Mouse (Mus musculus) forebrain, embryonic 12.5 days (tissue): ENCODE measurements around the gene Ttll7. TPM values are rescaled to one million over a fixed set of nuclear protein-coding genes. Genes with fewer than 3 reads are reported as not detected.

ENCODE experiments used
- ATAC-seq: fragments of 200-750 bp; cut with Nextera tagmentation; 2 replicates; pipeline ENCODE4 v1.8.0; 2017; ENCODE audit warnings: moderate TSS enrichment; ENCODE audit not compliant: low FRiP score
- H3K27ac ChIP-seq: fragments of 300-500 bp; sonication (generic); 2 replicates; pipeline ENCODE4 v1.5.1; 2016; ENCODE audit warnings: mild to moderate bottlenecking
- H3K27me3 ChIP-seq: fragments of 300-500 bp; sonication (generic); 2 replicates; pipeline ENCODE4 v1.6.1; 2016; ENCODE audit warnings: mild to moderate bottlenecking
- H3K36me3 ChIP-seq: fragments of 300-500 bp; sonication (generic); replicated peaks from 2 replicates; pipeline ENCODE4 v1.6.1; 2016; ENCODE audit warnings: mild to moderate bottlenecking
- H3K4me1 ChIP-seq: fragments of 300-500 bp; sonication (generic); 2 replicates; pipeline ENCODE4 v1.6.1; 2016
- H3K4me2 ChIP-seq: fragments of 300-500 bp; sonication (generic); 2 replicates; pipeline ENCODE4 v1.6.1; 2016; ENCODE audit warnings: mild to moderate bottlenecking, moderate library complexity
- H3K4me3 ChIP-seq: fragments of 300-500 bp; sonication (generic); replicated peaks from 2 replicates; pipeline ENCODE4 v1.5.1; 2016; ENCODE audit warnings: mild to moderate bottlenecking
- H3K9ac ChIP-seq: fragments of 300-500 bp; sonication (generic); 2 replicates; pipeline ENCODE4 v1.6.1; 2016; ENCODE audit warnings: mild to moderate bottlenecking
- H3K9me3 ChIP-seq: fragments of 300-500 bp; sonication (generic); 2 replicates; pipeline ENCODE4 v1.6.1; 2016
- WGBS: fragments of 180-500 bp; shearing (Covaris S2); methylation state at CpG from one replicate; pipeline ENCODE4 v1.1.7; 2016; 5-methylcytosine and 5-hydroxymethylcytosine counted together
- polyA plus RNA-seq: library from polyadenylated mRNA; unstranded; fragments of >200 nt; fragmentation: Nextera tagmentation; extraction: Ambion mirVana; gene quantifications from 2 replicates; pipeline ENCODE4 v1.2.1, GENCODE M21; 2016

The Ttll7 gene
- polyA plus RNA-seq, 1 experiment from 2014 or later = 5.3 TPM

DNA sequence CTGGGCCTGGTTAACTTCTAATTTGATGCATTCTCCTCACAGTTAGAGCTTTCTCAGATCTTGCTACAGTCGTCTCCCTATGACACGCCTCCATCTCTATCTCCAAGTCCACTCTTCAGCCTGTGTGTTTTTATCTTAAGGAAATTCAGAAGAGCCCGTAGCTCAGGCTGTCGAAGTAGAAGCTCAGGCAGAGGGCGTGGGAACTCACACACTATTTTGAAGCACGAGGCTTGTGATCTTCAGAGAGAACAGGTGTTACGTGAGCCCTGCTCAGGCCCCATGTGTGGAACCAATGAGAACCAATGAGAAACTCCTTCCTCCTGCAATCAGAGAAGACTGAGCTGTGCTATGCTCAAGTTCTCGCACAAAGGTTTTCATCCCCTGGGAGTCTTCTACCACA lies 65.7 kb downstream of the Ttll7 start:
- Histone ChIP-seq H3K27ac (no peak overlapping the region), H3K4me1 (no peaks in the 10 kb centered on the region), H3K4me3 (no peak overlapping the region), H3K27me3 (no peaks in the 10 kb centered on the region), H3K36me3 (no peaks in the 10 kb centered on the region), H3K4me2 (no peak overlapping the region), H3K9me3 (no peaks in the 10 kb centered on the region), H3K9ac (no peak overlapping the region)
- no peak for ATAC-seq
- 74% methylated on average over 8 of the region's 8 CpGs for WGBS

DNA sequence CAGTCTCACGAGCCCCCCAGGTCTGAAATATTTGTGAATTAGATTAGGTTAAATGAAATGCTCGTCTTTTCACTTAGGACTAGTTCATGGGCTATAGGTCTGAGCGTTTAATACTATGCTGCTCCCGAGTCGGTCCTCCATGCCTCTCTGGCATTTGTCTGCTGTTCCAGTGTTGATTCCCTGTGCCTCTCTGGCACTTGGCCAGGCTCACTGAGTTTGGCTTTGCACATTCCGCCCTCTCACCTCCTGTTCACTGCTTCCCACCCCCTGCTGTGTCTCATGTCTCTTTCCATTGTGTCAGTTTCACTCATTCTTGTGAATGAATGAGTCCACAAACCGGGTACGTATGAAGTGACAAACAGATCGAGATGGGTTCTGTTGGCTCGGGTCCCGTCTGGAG lies 66.2 kb downstream of the Ttll7 start:
- H3K4me3 ChIP-seq = no peak overlapping the region
- H3K4me1 ChIP-seq = no peaks in the 10 kb centered on the region
- no peak overlapping the region for H3K27ac ChIP-seq
- 75% methylated on average over 11 of the region's 11 CpGs for WGBS
- no peak overlapping the region for H3K4me2 ChIP-seq
- H3K9me3 ChIP-seq = no peaks in the 10 kb centered on the region
- no peak overlapping the region for H3K9ac ChIP-seq
- H3K27me3 ChIP-seq = no peaks in the 10 kb centered on the region
- H3K36me3 ChIP-seq = no peaks in the 10 kb centered on the region
- no peak for ATAC-seq

DNA sequence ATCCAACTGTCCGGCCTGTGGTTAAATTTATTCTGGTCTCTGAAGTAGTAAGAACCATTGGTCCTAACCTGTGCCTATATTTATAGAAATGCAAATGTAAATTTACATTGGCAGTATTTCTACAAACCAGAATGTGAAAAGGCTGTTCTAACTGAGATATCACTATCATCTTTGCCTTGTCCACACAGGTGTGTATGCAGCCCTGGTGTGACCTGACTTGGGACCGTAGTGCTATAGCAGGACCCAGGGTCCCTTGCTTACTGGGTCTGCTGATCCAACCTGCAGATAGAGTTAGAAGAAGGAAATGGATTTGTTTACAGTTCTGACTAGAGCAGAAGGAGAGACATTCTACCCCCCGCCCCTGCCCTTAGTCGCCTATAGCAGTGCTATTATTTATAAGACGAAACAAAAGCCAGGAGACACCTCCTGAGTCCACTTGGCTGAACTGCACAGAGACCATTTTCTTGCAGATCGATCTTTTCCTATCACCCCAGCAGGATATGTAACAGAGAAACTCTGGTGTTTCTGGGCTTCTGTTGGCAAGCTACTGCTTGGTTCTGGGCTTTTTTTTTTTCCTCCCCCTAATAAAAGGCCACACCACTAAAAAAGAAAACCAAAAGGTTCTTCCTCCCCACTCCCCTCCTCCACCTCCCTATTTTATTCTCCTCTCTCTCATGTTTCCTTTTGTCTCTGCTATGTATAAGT lies 75.3 kb downstream of the Ttll7 start:
- Histone ChIP-seq H3K4me2 (no peak overlapping the region), H3K4me1 (no peaks in the 10 kb centered on the region), H3K36me3 (peaks cover 9% of the 10 kb centered on the region; the same call in 1 of the 2 replicates), H3K9me3 (no peaks in the 10 kb centered on the region), H3K4me3 (no peak overlapping the region), H3K27ac (no peak overlapping the region), H3K27me3 (no peaks in the 10 kb centered on the region), H3K9ac (no peak overlapping the region)
- ATAC-seq = no peak
- 94% methylated on average over 6 of the region's 6 CpGs for WGBS

DNA sequence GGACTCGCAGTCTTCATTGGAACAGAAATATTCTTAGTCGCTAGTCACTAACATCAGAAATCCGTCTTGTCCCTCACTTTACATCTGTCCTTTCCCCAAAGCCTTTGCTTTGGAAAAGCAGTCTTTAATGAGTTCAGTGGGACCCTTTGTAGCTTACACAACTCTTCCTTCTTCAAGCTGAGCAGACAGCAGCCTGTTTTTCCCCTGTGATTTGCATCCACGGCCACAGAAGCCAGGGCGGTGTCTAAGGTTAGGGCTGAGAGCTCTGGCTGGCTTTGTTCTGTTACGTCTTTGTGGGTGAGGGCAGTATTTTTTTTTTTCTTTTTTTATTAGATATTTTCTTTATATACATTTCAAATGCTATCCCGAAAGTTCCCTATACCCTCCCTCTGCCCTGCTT lies 76.0 kb downstream of the Ttll7 start:
- WGBS = 91% methylated on average over 7 of the region's 7 CpGs
- H3K9me3 ChIP-seq = no peaks in the 10 kb centered on the region
- no peak overlapping the region for H3K9ac ChIP-seq
- H3K4me1 ChIP-seq = no peaks in the 10 kb centered on the region
- no peak overlapping the region for H3K4me3 ChIP-seq
- H3K27ac ChIP-seq = no peak overlapping the region
- no peak for ATAC-seq
- H3K27me3 ChIP-seq = no peaks in the 10 kb centered on the region
- H3K4me2 ChIP-seq = no peak overlapping the region
- H3K36me3 ChIP-seq = peaks cover 9% of the 10 kb centered on the region; the same call in 1 of the 2 replicates

DNA sequence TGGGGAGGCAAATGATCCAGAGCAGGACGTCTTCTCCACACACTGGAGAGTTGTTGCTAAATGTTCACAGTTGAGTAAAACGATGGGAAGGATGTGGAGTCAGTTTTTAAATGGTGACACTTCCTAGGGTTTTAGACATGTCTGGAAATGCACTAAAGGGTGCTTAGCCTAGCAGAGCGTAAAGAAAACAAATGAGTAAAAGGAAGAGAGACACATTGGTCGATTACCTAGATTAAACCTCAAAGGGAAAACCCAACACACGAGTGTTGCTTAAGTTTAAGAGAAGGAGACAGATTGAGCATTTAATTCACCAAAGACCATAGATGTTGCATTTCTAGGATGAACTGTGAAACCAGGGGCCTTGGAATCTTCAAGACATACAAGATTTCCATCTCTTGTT lies 76.8 kb downstream of the Ttll7 start:
- Histone ChIP-seq H3K27ac (no peak overlapping the region), H3K9me3 (no peaks in the 10 kb centered on the region), H3K27me3 (no peaks in the 10 kb centered on the region), H3K9ac (no peak overlapping the region), H3K4me2 (no peak overlapping the region), H3K4me1 (no peaks in the 10 kb centered on the region), H3K4me3 (no peak overlapping the region), H3K36me3 (peaks cover 9% of the 10 kb centered on the region; the same call in 1 of the 2 replicates)
- 77% methylated on average over 5 of the region's 5 CpGs for WGBS
- no peak for ATAC-seq

DNA sequence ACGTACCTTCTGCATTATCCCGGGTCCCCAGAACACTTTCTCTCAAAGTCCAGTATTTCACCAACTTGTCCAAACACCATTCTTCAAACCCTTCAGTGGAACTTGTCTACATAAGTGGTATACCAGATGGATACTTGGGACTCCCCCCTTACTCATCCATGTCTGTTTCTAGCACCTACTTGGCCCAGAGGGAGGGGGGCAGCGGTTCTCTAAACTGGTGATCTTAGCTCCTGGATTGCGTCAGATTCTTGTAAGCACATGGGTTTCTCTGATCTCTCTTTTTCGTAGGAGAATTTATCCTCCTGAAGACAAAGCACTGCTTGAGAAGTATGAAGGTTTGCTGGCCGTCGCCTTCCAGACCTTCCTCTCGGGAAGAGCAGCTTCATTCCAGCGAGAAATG lies 79.0 kb downstream of the Ttll7 start:
- WGBS = 95% methylated on average over 9 of the region's 9 CpGs

DNA sequence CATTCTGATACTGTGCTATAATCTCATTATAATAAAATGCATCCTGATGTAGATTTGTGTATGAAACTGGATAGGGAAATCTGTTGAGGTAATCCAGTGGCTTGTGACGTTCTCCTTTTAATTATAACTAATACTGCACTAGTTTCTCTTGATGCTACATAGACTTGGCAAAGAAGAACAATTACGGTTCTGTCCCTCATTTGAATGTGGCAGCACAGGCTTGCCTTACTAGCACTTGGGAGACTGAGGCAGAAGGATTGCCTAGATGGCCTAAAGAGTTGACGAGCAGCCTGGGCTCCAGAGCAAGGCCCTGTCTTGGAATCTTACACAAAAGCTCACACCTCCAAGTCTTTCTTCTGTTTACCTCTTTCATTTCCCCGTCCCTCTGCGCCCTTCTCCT lies 80.3 kb downstream of the Ttll7 start:
- H3K4me1 ChIP-seq = no peaks in the 10 kb centered on the region
- H3K4me3 ChIP-seq = no peak overlapping the region
- no peak for ATAC-seq
- no peak overlapping the region for H3K27ac ChIP-seq
- H3K36me3 ChIP-seq = peaks cover 9% of the 10 kb centered on the region; the same call in 1 of the 2 replicates
- H3K4me2 ChIP-seq = no peak overlapping the region
- no peaks in the 10 kb centered on the region for H3K9me3 ChIP-seq
- no peaks in the 10 kb centered on the region for H3K27me3 ChIP-seq
- 86% methylated on average over 5 of the region's 5 CpGs for WGBS
- no peak overlapping the region for H3K9ac ChIP-seq

More for the DNA sequence above, 79.0 kb downstream of the Ttll7 start:
- no peak overlapping the region for H3K4me2 ChIP-seq
- H3K9ac ChIP-seq = no peak overlapping the region
- H3K9me3 ChIP-seq = no peaks in the 10 kb centered on the region
- H3K27ac ChIP-seq = no peak overlapping the region
- H3K4me3 ChIP-seq = no peak overlapping the region
- no peak for ATAC-seq
- H3K27me3 ChIP-seq = no peaks in the 10 kb centered on the region
- peaks cover 9% of the 10 kb centered on the region; the same call in 1 of the 2 replicates for H3K36me3 ChIP-seq
- H3K4me1 ChIP-seq = no peaks in the 10 kb centered on the region

DNA sequence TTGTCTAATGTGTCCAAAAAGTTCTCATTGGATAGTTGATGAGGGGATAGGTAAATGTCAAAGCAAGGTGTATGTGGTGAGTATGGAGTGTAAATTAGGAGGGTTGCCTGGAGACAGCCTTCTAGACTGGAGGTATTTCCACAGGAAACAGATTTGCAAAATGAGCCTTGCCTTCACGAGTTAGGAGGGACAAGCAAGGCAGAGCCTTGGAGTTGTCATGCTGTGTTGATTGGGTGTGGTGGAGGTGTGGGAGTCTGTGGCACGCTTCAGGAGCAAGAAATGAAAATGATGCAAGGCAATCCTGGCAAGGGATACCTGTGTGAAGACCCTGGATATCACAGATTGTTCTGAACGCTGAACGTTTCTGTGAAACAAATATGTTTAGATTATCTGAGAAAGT lies 84.7 kb downstream of the Ttll7 start:
- Histone ChIP-seq H3K36me3 (peaks cover 4% of the 10 kb centered on the region; the same call in 1 of the 2 replicates), H3K4me2 (no peak overlapping the region), H3K9me3 (no peaks in the 10 kb centered on the region), H3K9ac (no peak overlapping the region), H3K27ac (no peak overlapping the region), H3K4me3 (no peak overlapping the region), H3K27me3 (no peaks in the 10 kb centered on the region), H3K4me1 (no peaks in the 10 kb centered on the region)
- 81% methylated on average over 4 of the region's 4 CpGs for WGBS
- ATAC-seq = no peak

DNA sequence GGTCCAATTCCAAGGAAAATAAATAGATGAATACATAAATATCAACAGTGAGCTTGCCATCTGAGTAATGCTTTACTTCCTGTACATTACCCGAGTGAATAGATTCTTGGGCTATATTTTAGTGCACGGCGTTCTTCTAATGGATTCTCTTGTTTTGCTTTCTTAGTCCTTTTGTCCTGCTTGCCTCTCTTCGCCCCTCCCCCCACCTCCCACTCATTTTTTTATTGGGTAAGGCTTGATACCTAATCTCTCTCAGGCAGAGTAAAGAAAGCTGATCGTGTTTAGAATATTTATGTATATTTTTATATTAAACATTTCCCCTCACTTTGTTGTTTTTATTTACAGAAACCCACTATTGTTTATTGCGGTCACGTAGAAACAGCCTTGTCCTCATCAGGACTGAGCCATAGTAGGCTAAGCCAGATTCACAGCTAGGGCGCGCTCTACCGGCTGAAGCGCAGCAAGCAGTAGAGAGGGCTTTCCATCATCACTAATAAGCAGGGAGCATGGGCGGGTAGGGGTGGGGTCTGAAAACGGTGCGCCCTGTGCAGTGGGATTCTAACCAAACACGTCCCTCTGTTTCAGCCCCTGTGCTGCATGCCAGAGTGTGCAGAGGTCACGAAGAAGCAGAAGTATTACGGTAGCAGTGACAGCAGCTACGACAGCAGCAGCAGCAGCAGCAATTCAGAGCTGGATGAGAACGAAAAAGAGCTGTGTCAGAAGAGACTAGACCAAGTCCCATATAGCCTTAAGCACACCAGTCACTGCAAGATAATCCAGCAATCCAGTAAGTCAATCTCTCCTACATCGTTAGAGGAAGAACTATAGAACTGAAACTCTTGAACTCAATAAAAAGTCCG lies 87.5 kb downstream of the Ttll7 start:
- Histone ChIP-seq H3K9ac (no peak overlapping the region), H3K4me2 (peak overlapping the region; percentile 45), H3K4me1 (no peaks in the 10 kb centered on the region), H3K27ac (no peak overlapping the region), H3K4me3 (0 out of 2 replicates have a peak overlapping the region, but pooled peaks have one; percentile 16), H3K27me3 (no peaks in the 10 kb centered on the region), H3K36me3 (no peaks in the 10 kb centered on the region), H3K9me3 (no peaks in the 10 kb centered on the region)
- ATAC-seq = peak; percentile 95
- WGBS = 20% methylated on average over 21 of the region's 21 CpGs

DNA sequence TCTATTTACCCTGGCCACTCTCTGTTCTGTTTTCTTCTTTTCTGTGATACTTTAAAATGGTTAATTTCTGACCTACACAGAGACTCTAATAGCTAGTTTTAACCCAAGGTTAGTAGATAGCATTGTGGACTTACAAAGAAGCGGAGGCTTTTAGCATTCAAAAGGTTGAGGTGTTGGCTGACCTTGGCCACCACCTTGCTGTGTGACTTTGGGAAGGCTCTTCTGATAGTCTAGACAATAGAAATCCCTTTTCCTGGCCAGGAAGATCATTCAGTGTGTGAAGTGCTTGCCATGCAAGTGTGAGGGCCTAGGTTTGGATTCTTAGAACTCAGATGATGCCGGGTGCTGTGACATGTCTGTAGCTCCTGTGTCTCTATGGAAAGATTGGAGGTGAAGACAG lies 90.9 kb downstream of the Ttll7 start:
- Histone ChIP-seq H3K27me3 (no peaks in the 10 kb centered on the region), H3K9me3 (no peaks in the 10 kb centered on the region), H3K36me3 (no peaks in the 10 kb centered on the region), H3K4me2 (no peak overlapping the region), H3K27ac (no peak overlapping the region), H3K4me1 (no peaks in the 10 kb centered on the region; the same call in 1 of the 2 replicates), H3K9ac (no peak overlapping the region), H3K4me3 (no peak overlapping the region)
- ATAC-seq = no peak
- WGBS = 92% methylated on average over 2 of the region's 2 CpGs

DNA sequence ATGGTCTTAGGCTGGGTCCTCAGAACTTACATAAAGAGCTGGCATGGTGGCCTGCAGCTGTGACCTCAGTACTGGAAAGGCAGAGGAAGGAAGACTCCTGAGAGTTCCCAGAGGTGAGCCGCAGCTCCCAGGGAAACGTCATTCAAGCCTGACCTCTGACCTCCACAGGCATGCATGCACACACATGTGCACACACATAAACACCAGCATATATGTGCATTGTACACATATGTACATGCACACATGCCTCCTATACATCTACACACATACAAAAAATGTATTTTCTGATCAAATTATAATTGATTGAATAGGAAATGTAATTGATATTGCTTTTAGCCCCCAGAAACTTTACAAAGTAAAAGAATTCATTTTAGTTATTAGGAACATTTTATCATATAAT lies 93.2 kb downstream of the Ttll7 start:
- no peaks in the 10 kb centered on the region for H3K9me3 ChIP-seq
- H3K36me3 ChIP-seq = no peaks in the 10 kb centered on the region
- no peak overlapping the region for H3K9ac ChIP-seq
- WGBS = 41% methylated on average over 2 of the region's 2 CpGs
- H3K4me1 ChIP-seq = no peaks in the 10 kb centered on the region; the same call in 1 of the 2 replicates
- no peaks in the 10 kb centered on the region for H3K27me3 ChIP-seq
- H3K27ac ChIP-seq = no peak overlapping the region
- H3K4me3 ChIP-seq = no peak overlapping the region
- peak; percentile 55; the same call in 1 of the 2 replicates for ATAC-seq
- H3K4me2 ChIP-seq = no peak overlapping the region

DNA sequence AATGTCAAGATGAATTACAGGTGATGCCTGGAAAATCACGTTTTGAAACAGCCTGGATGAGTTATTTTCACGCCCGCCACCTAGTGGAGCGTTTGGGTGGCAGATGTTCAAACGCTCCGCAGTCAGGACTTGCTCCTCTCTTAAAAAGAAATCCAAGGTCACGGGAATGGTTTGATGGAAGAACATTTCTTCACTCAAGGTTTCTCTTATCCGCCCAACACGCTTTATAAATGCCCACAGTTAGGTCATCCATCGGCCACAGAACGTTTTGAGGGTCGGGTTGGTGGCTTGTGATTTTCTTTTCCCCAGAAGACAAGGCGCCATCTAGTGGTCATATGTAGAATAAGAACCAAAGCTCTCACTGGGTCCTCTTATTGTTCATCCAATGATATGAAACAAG lies 93.7 kb downstream of the Ttll7 start:
- Histone ChIP-seq H3K4me2 (peak overlapping the region; percentile 54), H3K4me1 (no peaks in the 10 kb centered on the region; the same call in 1 of the 2 replicates), H3K27me3 (no peaks in the 10 kb centered on the region), H3K36me3 (no peaks in the 10 kb centered on the region), H3K4me3 (peak overlapping the region; percentile 37), H3K9ac (peak overlapping the region; percentile 45; the same call in 1 of the 2 replicates), H3K9me3 (no peaks in the 10 kb centered on the region), H3K27ac (no peak overlapping the region)
- ATAC-seq = peak; percentile 76; the same call in 1 of the 2 replicates
- 2% methylated on average over 13 of the region's 13 CpGs for WGBS
